Mouse (Mus musculus): ENCODE measurements around the gene Rcn1. TPM values are rescaled to one million over a fixed set of nuclear protein-coding genes. Genes with fewer than 3 reads are reported as not detected.

The Rcn1 gene
- polyA plus RNA-seq, 1 experiment from 2014 or later = 104 TPM

Other genes with a start within 250 kb of the Rcn1 start
- 1.4 and 1.8 TPM in 2 replicates for gene Them7, start 175.0 kb downstream of the Rcn1 start, polyA plus RNA-seq (2015; fragmentation: Nextera tagmentation; extraction: Ambion mirVana)